Mouse (Mus musculus): ENCODE results near the gene Npepps.
"Not testable (repeated sequence)": the region's sequence is repeated elsewhere in the genome, so short reads cannot be mapped to it uniquely, and the experiment has no call there.

The Npepps gene

GRCm38 (mm10) chr11:97232436-97232835 lies 48.0 kb downstream of the Npepps start:
- no peak for DNase-seq

DNA sequence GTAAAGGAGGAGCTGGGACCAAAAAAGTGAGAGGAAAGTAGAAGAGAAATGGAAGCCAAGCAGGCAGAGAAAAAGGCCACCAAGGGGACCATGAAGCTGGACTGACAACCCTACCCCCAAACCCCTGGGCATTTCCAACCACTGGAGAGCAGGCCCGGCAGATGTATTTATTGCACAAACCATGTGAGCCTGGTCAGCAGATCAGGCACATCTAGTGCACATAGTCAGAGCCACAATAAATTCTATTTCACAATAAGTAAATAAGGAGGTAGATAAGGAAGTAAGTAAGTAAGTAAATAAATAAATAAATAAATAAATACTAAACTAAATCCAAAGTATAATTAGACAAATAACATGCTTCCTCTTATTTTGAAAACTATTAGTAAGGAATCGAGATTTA lies 51.0 kb downstream of the Npepps start:
- DNase-seq: no peak

GRCm38 (mm10) chr11:97228985-97229384 lies 51.5 kb downstream of the Npepps start:
- no peak for DNase-seq

GRCm38 (mm10) chr11:97226131-97226530 lies 54.3 kb downstream of the Npepps start:
- no peak for DNase-seq

- no peak for DNase-seq
These were observed 57.0 kb downstream of the Npepps start for GRCm38 (mm10) chr11:97223485-97223884.

DNA sequence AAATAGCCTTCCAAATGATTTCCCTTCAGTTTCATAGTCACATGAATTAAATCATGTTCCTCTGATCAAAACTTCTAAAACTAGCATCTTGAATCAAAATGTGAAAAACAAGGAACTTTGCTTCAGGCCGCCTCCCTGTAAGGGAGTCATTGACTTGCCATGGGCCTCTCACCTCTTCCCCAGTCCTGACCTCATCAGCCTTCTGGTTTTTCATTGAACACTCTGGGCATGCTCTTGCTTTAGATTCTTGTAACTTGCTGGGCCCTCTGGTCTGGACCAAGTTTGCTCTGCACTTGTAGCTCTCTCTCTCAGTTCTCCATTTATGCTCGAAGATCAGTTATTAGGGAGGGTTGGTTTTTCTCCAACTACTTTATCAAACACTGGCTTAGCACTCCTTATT lies 58.8 kb downstream of the Npepps start:
- no peak for DNase-seq

- DNase-seq: no peak
These were observed 60.2 kb downstream of the Npepps start for GRCm38 (mm10) chr11:97220211-97220610.

DNA sequence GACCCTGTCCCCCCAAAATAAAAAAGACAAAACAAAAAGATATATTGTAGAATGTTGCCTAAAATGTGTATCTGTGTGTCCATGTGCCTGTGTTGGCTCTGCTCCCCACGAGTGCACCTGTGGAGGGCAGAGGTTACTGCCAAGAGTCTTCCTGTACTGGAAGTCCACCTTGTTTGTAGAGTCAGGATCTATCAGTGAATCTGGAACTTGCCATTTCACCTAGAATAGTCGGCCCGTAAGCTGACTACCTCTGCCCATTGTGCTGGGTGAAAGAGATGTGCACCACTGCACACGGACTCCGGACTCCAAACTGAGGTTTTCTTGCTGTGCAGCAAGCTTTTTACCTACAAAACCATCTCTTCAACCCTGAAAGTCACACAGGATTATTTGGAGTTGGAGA lies 66.0 kb downstream of the Npepps start:
- no peak for DNase-seq

- DNase-seq: no peak
These were observed 69.6 kb downstream of the Npepps start for GRCm38 (mm10) chr11:97210728-97211400.

DNA sequence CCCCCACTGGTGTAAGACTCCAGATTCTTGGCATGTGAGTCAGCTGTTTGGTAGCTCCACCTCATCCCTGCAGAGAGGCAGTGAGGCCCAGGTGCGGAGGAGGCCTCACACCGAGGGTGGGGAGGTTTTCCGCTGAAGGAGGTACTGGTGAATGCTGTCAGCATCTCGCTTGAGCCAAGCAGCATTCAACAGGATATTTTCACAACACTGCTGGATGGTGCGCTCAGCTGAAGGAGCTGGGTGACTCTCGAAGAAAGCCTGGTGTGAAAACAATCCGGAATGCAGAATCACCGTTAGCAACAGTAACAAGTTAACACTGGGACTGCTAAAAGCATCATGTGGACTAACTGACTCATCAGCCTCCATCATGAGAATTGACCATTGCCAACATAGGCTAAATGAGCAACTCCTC lies 73.4 kb downstream of the Npepps start:
- DNase-seq: no peak

DNA sequence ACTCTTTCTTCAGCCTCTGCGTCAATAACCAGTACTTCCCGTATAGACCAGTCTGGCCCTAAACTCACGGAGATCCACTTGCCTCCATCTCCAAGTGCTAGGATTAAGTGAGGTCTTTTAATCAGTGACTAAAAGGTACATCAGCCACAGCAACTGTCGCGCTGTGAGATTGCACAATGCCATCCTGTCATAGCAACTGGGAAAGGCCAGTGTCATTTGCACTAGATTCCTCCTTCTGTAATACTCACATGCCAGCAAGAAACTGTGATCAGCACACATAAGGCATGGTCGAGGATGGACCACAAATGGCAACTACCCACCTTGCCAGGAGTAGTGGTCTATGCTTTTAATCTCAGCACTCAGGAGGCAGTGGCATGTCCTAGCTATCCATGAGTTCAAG lies 80.9 kb downstream of the Npepps start:
- no peak for DNase-seq

DNA sequence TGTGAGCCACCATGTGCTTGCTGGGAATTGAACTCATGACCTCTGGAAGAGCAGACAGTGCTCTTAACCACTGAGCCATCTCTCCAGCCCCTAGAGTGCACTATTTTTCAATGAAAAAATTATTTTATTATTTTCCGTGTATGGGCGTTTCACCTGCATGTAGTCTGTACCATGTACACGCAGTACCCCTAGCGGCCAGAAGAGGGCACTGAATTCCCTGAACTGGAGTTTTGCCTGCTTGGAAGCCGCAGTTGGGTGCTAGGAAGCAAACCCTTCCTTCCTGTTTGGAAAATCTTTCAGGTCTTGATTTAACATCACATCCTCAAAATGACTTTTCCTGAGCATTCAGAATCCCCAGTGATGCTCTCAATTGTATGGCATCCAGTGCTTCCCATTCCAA lies 81.8 kb downstream of the Npepps start:
- peak; percentile 19 to 25 for DNase-seq

- no peak for DNase-seq
These were observed 83.4 kb downstream of the Npepps start for GRCm38 (mm10) chr11:97197021-97197420.

DNA sequence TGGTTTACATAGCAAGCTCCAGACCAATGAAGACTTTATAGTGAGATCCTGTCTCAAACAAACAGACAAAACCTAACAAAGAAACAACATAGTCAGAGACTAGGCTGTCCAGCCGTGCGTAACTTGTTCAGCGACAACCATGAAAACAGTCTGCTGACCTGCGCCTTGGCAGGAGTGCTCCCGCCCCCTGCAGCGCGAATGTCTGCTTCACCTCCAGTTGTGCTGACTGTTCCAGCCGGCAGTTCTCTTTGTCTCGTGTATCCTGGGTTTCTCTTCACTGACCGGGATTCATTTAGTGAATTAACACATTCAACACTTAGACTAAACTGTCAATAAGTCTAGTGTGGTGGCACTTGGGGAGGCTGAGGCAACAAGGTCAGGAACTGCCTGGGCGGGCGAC lies 83.9 kb downstream of the Npepps start:
- no peak for DNase-seq

DNA sequence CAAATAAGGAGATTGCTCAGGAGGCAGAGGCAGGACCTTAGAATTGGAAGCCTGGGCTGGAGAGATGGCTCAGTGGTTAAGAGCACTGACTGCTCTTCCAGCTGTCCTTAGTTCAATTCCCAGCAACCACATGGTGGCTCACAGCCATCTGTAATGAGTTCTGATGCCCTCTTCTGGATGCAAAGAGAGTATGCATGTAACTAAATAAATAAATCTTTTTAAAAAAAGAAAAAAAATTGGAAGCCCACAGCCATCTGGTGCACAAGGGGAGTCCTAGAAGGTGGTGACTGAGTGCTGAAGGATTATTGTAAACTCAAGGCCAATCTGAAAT lies 87.9 kb downstream of the Npepps start:
- DNase-seq: no peak

- DNase-seq: no peak
These were observed 88.4 kb downstream of the Npepps start for GRCm38 (mm10) chr11:97191915-97192620.

GRCm38 (mm10) chr11:97190992-97191391 lies 89.4 kb downstream of the Npepps start:
- no peak for DNase-seq

- not testable (repeated sequence) for DNase-seq
These were observed 90.8 kb downstream of the Npepps start for GRCm38 (mm10) chr11:97189645-97190044.

DNA sequence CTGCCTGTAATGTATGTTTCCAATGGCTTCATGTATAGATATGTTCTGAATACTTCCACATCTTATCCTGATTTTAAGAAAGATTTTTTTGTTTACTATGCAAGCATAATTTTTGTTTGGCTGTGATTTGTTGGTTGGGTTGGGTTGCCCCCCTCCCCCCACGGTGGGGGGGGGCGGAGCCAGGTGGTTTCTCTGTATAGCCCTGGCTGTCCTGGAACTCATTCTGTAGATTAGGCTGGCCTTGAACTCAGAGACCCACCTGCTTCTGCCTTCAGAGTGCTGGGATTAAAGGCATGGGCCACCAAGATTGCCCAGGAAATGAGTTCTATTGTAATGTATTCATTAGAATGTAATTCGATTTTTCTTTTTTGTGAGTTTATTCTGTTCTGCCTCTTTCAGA lies 91.2 kb downstream of the Npepps start:
- no peak for DNase-seq

GRCm38 (mm10) chr11:97188643-97188955 lies 91.8 kb downstream of the Npepps start:
- DNase-seq: no peak

- peak; percentile 99 for DNase-seq
These were observed 92.4 kb downstream of the Npepps start, which contains the start of gene Kpnb1 for GRCm38 (mm10) chr11:97187764-97188642. Gene Kpnb1 (minus strand): TSS chr11:97187881.

GRCm38 (mm10) chr11:97186947-97187763 lies 93.3 kb downstream of the Npepps start:
- DNase-seq: peak; percentile 97 to 98
